Mouse (Mus musculus): ENCODE measurements around the gene Gzmm. TPM values are rescaled to one million over a fixed set of nuclear protein-coding genes. Genes with fewer than 3 reads are reported as not detected.

The Gzmm gene
- polyA plus RNA-seq, 1 experiment, result 0.51 TPM

DNA sequence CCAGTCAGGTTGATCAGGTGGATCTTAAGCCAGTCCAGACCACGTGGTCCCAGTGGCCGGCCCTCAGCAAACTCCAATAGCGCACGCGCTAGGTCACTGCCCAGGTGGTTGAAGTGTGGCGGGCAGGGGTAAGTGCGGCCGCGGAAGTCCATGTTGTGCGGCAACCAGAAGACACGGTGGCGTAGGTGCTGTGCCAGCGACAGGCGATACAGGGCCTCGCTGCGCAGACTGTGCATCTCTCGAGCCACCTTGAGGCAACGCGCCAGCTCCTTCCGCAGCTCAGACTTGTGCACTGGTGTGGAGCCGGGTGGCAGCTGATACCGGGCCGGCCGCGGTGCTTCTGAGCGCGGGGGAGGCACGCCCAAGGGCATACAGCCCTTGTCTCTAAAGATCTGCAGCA, 50.4 kb downstream of the Gzmm start:
- H3ac ChIP-seq (ENCODE audit: control insufficient read depth, insufficient read length, low read depth), result no peak overlapping the region
- no peak overlapping the region for H3K4me3 ChIP-seq (ENCODE audit: insufficient read depth, poor library complexity, severe bottlenecking)
- peaks cover 2% of the 10 kb centered on the region for H3K79me3 ChIP-seq (ENCODE audit: low read depth)
- peaks cover 80% of the 10 kb centered on the region for H3K36me3 ChIP-seq (ENCODE audit: control insufficient read depth, insufficient read depth)
- H3K27me3 ChIP-seq (ENCODE audit: control insufficient read depth, insufficient read depth, insufficient read length), result no peaks in the 10 kb centered on the region
- no peaks in the 10 kb centered on the region for H3K79me2 ChIP-seq (ENCODE audit: control insufficient read depth, insufficient read depth)
- TF ChIP-seq CTCF (IDR thresholded peaks at IDR 0.05; ENCODE audit: control insufficient read depth, insufficient read depth, insufficient read length), result no peak
- no peak for TF ChIP-seq USF1 (IDR thresholded peaks at IDR 0.05; ENCODE audit: low read depth)
- no peak for TF ChIP-seq FOSL1 (IDR thresholded peaks at IDR 0.05; ENCODE audit: insufficient read depth, low read length, poor library complexity, severe bottlenecking)
- no peak for TF ChIP-seq MAX (IDR thresholded peaks at IDR 0.05)
- TF ChIP-seq CEBPB (IDR thresholded peaks at IDR 0.05; ENCODE audit: low read depth), result no peak
- TF ChIP-seq MYOG (IDR thresholded peaks at IDR 0.05; ENCODE audit: control insufficient read depth, extremely low read depth, insufficient read length), result no peak
- no peak for TF ChIP-seq MYOD1 (IDR thresholded peaks at IDR 0.05; ENCODE audit: control insufficient read depth, insufficient read length, low read depth)

DNA sequence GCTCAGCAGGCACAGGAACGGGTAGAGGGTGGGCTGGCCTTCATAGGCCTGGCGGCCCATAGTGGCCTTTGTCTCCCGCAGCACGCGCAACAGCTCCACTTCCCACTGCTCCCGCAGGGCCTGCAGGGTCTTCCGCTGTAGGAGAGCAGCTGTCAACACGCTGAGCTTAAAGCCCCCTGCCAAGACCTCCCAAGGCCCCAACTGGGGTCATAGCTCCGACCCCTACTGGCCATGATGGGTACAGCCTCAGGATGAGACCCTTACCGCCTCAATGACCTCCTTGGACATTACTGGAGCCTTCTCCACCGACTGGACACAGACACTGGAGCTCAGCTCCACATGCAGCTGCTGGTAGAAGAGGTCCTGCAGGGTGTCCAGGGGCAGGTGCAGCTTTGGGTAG, 52.0 kb downstream of the Gzmm start:
- TF ChIP-seq MYOG (IDR thresholded peaks at IDR 0.05; ENCODE audit: control insufficient read depth, extremely low read depth, insufficient read length) (no peak), MAX (IDR thresholded peaks at IDR 0.05) (no peak), USF1 (IDR thresholded peaks at IDR 0.05; ENCODE audit: low read depth) (no peak), MYOD1 (IDR thresholded peaks at IDR 0.05; ENCODE audit: control insufficient read depth, insufficient read length, low read depth) (no peak), FOSL1 (IDR thresholded peaks at IDR 0.05; ENCODE audit: insufficient read depth, low read length, poor library complexity, severe bottlenecking) (no peak), CTCF (IDR thresholded peaks at IDR 0.05; ENCODE audit: control insufficient read depth, insufficient read depth, insufficient read length) (no peak)
- peaks cover 9% of the 10 kb centered on the region for H3K79me3 ChIP-seq (ENCODE audit: low read depth)
- no peak overlapping the region for H3K4me3 ChIP-seq (ENCODE audit: insufficient read depth, poor library complexity, severe bottlenecking)
- no peaks in the 10 kb centered on the region for H3K27me3 ChIP-seq (ENCODE audit: control insufficient read depth, insufficient read depth, insufficient read length)
- no peak overlapping the region for H3ac ChIP-seq (ENCODE audit: control insufficient read depth, insufficient read length, low read depth)
- H3K79me2 ChIP-seq (ENCODE audit: control insufficient read depth, insufficient read depth), result peaks cover 10% of the 10 kb centered on the region
- H3K36me3 ChIP-seq (ENCODE audit: control insufficient read depth, insufficient read depth), result peaks cover 75% of the 10 kb centered on the region

DNA sequence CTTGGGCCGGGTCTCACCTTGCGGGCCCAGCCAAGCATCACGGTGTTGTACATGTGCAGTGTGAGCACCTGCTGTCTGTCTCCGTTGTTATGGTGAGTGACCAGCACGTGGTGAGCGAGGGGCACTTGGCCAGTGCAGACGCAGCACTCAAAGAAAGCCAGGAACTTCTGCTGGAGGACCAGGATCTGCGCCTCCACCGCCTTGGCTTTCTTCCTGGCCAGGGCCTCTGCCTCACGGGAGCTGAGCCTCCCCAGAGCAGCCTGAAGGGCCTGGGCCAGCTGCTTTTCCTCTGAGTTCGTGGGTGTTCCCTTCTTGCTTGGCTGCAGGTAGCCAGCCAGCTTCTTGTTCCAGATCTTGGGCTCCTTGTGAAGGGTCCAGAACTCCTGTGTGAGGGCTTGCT, 54.3 kb downstream of the Gzmm start:
- H3K27me3 ChIP-seq (ENCODE audit: control insufficient read depth, insufficient read depth, insufficient read length), result no peaks in the 10 kb centered on the region
- no peak overlapping the region for H3K4me3 ChIP-seq (ENCODE audit: insufficient read depth, poor library complexity, severe bottlenecking)
- peaks cover 56% of the 10 kb centered on the region for H3K36me3 ChIP-seq (ENCODE audit: control insufficient read depth, insufficient read depth)
- H3ac ChIP-seq (ENCODE audit: control insufficient read depth, insufficient read length, low read depth), result no peak overlapping the region
- TF ChIP-seq CEBPB (IDR thresholded peaks at IDR 0.05; ENCODE audit: low read depth) (no peak), MYOG (IDR thresholded peaks at IDR 0.05; ENCODE audit: control insufficient read depth, extremely low read depth, insufficient read length) (no peak), USF1 (IDR thresholded peaks at IDR 0.05; ENCODE audit: low read depth) (no peak), CTCF (IDR thresholded peaks at IDR 0.05; ENCODE audit: control insufficient read depth, insufficient read depth, insufficient read length) (no peak), MYOD1 (IDR thresholded peaks at IDR 0.05; ENCODE audit: control insufficient read depth, insufficient read length, low read depth) (no peak), FOSL1 (IDR thresholded peaks at IDR 0.05; ENCODE audit: insufficient read depth, low read length, poor library complexity, severe bottlenecking) (no peak), MAX (IDR thresholded peaks at IDR 0.05) (no peak)
- H3K79me3 ChIP-seq (ENCODE audit: low read depth), result peaks cover 10% of the 10 kb centered on the region
- H3K79me2 ChIP-seq (ENCODE audit: control insufficient read depth, insufficient read depth), result peaks cover 14% of the 10 kb centered on the region

DNA sequence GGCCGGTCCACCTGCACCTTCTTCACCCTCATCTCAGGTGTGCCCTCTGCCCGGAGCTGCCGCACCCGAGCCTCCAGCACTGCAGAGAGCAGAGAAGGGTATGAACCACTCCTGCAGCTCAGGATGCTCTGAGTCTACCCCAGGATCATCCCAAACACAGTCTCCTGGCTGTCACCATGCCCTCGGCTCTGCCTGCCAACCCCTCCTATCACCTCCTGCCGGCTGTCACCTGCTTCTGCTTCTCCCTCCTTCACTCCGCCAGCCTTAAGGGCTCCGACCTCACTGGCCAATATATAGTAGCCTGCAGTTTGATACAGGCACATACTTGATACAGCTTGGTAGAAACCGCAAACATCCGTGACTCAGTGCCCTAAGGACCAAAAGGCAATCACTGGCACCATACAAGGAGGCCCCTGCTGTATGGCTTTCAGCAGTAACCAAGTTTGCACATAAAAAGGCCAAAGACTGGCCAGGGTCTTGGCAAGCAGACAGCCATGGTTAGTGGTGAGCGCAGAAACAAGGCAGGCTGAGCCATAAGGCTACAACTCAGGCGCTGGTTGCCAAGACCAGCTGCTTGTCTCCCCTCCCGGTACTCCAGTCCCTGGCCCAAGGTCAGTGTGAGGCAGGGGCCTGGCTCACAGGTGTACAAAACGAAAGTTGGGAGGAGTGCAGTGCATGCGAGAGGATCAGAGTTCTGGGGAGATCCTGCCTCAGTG, 55.0 kb downstream of the Gzmm start:
- Histone ChIP-seq H3K79me3 (ENCODE audit: low read depth) (peaks cover 10% of the 10 kb centered on the region), H3K4me3 (ENCODE audit: insufficient read depth, poor library complexity, severe bottlenecking) (no peak overlapping the region), H3ac (ENCODE audit: control insufficient read depth, insufficient read length, low read depth) (no peak overlapping the region), H3K27me3 (ENCODE audit: control insufficient read depth, insufficient read depth, insufficient read length) (no peaks in the 10 kb centered on the region), H3K36me3 (ENCODE audit: control insufficient read depth, insufficient read depth) (peaks cover 50% of the 10 kb centered on the region), H3K79me2 (ENCODE audit: control insufficient read depth, insufficient read depth) (peaks cover 14% of the 10 kb centered on the region)
- TF ChIP-seq CTCF (IDR thresholded peaks at IDR 0.05; ENCODE audit: control insufficient read depth, insufficient read depth, insufficient read length) (no peak), USF1 (IDR thresholded peaks at IDR 0.05; ENCODE audit: low read depth) (no peak), MYOD1 (IDR thresholded peaks at IDR 0.05; ENCODE audit: control insufficient read depth, insufficient read length, low read depth) (no peak), FOSL1 (IDR thresholded peaks at IDR 0.05; ENCODE audit: insufficient read depth, low read length, poor library complexity, severe bottlenecking) (no peak), MAX (IDR thresholded peaks at IDR 0.05) (no peak), CEBPB (IDR thresholded peaks at IDR 0.05; ENCODE audit: low read depth) (no peak), MYOG (IDR thresholded peaks at IDR 0.05; ENCODE audit: control insufficient read depth, extremely low read depth, insufficient read length) (no peak)

Other genes starting within 250 kb of the Gzmm start
- not detected for gene Vmn2r83, start 220.3 kb upstream of the Gzmm start, polyA plus RNA-seq (2012; fragmentation: generic; extraction: Trizol)
- 166 TPM for gene Plpp2, start 155.2 kb upstream of the Gzmm start, polyA plus RNA-seq (2012; fragmentation: generic; extraction: Trizol)
- 26.9 TPM for gene Mier2, start 133.8 kb upstream of the Gzmm start, polyA plus RNA-seq (2012; fragmentation: generic; extraction: Trizol)
- not detected for gene Theg, start 101.7 kb upstream of the Gzmm start, polyA plus RNA-seq (2012; fragmentation: generic; extraction: Trizol)
- 0.07 TPM for gene C2cd4c, start 75.0 kb upstream of the Gzmm start, polyA plus RNA-seq (2012; fragmentation: generic; extraction: Trizol)
- 3.5 TPM for gene Shc2, start 51.1 kb upstream of the Gzmm start, polyA plus RNA-seq (2012; fragmentation: generic; extraction: Trizol)
- not detected for gene Odf3l2, start 43.3 kb upstream of the Gzmm start, polyA plus RNA-seq (2012; fragmentation: generic; extraction: Trizol)
- gene Madcam1, start 24.5 kb upstream of the Gzmm start, polyA plus RNA-seq (2012; fragmentation: generic; extraction: Trizol), result not detected
- gene Tpgs1, start 19.7 kb upstream of the Gzmm start, polyA plus RNA-seq (2012; fragmentation: generic; extraction: Trizol), result 80.7 TPM
- gene Cdc34, start 6.8 kb upstream of the Gzmm start, polyA plus RNA-seq (2012; fragmentation: generic; extraction: Trizol), result 235 TPM
- gene Bsg, start 15.5 kb downstream of the Gzmm start, polyA plus RNA-seq (2012; fragmentation: generic; extraction: Trizol), result 749 TPM
- 0.34 TPM for gene Hcn2, start 27.6 kb downstream of the Gzmm start, polyA plus RNA-seq (2012; fragmentation: generic; extraction: Trizol)
- 56.5 TPM for gene Polrmt, start 57.6 kb downstream of the Gzmm start, polyA plus RNA-seq (2012; fragmentation: generic; extraction: Trizol)
- 0.29 TPM for gene Fgf22, start 66.1 kb downstream of the Gzmm start, polyA plus RNA-seq (2012; fragmentation: generic; extraction: Trizol)
- 116 TPM for gene Rnf126, start 77.9 kb downstream of the Gzmm start, polyA plus RNA-seq (2012; fragmentation: generic; extraction: Trizol)
- 12.1 TPM for gene Fstl3, start 88.3 kb downstream of the Gzmm start, polyA plus RNA-seq (2012; fragmentation: generic; extraction: Trizol)
- gene Prss57, start 101.9 kb downstream of the Gzmm start, polyA plus RNA-seq (2012; fragmentation: generic; extraction: Trizol), result not detected
- 39.9 TPM for gene Palm, start 104.6 kb downstream of the Gzmm start, polyA plus RNA-seq (2012; fragmentation: generic; extraction: Trizol)
- gene Misp, start 132.0 kb downstream of the Gzmm start, polyA plus RNA-seq (2012; fragmentation: generic; extraction: Trizol), result not detected
- gene Ptbp1, start 165.4 kb downstream of the Gzmm start, polyA plus RNA-seq (2012; fragmentation: generic; extraction: Trizol), result 345 TPM
- not detected for gene Prtn3, start 185.5 kb downstream of the Gzmm start, polyA plus RNA-seq (2012; fragmentation: generic; extraction: Trizol)
- gene Plppr3, start 185.6 kb downstream of the Gzmm start, polyA plus RNA-seq (2012; fragmentation: generic; extraction: Trizol), result 2.3 TPM
- gene Elane, start 197.2 kb downstream of the Gzmm start, polyA plus RNA-seq (2012; fragmentation: generic; extraction: Trizol), result not detected
- gene Cfd, start 201.8 kb downstream of the Gzmm start, polyA plus RNA-seq (2012; fragmentation: generic; extraction: Trizol), result not detected
- gene Med16, start 219.9 kb downstream of the Gzmm start, polyA plus RNA-seq (2012; fragmentation: generic; extraction: Trizol), result 32.5 TPM
- not detected for gene Gm26602, start 221.8 kb downstream of the Gzmm start, polyA plus RNA-seq (2012; fragmentation: generic; extraction: Trizol)
- gene Kiss1r, start 228.0 kb downstream of the Gzmm start, polyA plus RNA-seq (2012; fragmentation: generic; extraction: Trizol), result 0.13 TPM
- gene R3hdm4, start 232.2 kb downstream of the Gzmm start, polyA plus RNA-seq (2012; fragmentation: generic; extraction: Trizol), result 46.7 TPM
- 0.74 TPM for gene Arid3a, start 238.0 kb downstream of the Gzmm start, polyA plus RNA-seq (2012; fragmentation: generic; extraction: Trizol)

Measured in C2C12 (cell line).